ENCODE assay signal across 22 mouse cellular contexts in genomic region chr14:89922316-89922715, GRCm38 (mm10).
"Had no signal": no experiment of that assay in that cellular context is flagged by ENCODE, and none has a peak within 500 bp of the region (broad histone marks: within the 10 kb centered on the region; RNA-seq: fewer than 3 reads in every experiment).

No protein-coding gene starts in this region.

- DNase-seq: liver, postnatal 0 days; lung, adult 2 months; lung, postnatal 14 days; lung, postnatal 36 days; midbrain, embryonic 14.5 days; retina, postnatal 1 day; right cerebral cortex, adult 18-20 months; thymus, adult 2 months; thymus, postnatal 25 days; thymus, postnatal 4 days had no signal

- H3K4me1 ChIP-seq: lung, embryonic 15.5 days; megakaryocyte, embryonic 14.5 days; midbrain, embryonic 10.5 days; midbrain, embryonic 12.5 days; neural tube, embryonic 13.5 days; neural tube, embryonic 15.5 days; stomach, embryonic 15.5 days had no signal

- H3K4me2 ChIP-seq: lung, embryonic 15.5 days; midbrain, embryonic 12.5 days; neural tube, embryonic 13.5 days; neural tube, embryonic 15.5 days; stomach, embryonic 15.5 days had no signal

- H3K4me3 ChIP-seq: lung, embryonic 15.5 days; megakaryocyte, embryonic 14.5 days; midbrain, embryonic 10.5 days; midbrain, embryonic 12.5 days; myocyte; neural tube, embryonic 13.5 days; neural tube, embryonic 15.5 days; stomach, embryonic 15.5 days had no signal

- H3K9ac ChIP-seq: liver, postnatal 0 days; lung, embryonic 15.5 days; midbrain, embryonic 12.5 days; neural tube, embryonic 13.5 days; neural tube, embryonic 15.5 days; stomach, embryonic 15.5 days had no signal

- H3K27ac ChIP-seq: lung, embryonic 15.5 days; macrophage; midbrain, embryonic 10.5 days; midbrain, embryonic 12.5 days; neural tube, embryonic 13.5 days; neural tube, embryonic 15.5 days; stomach, embryonic 15.5 days; stomach, postnatal 0 days had no signal

- ATAC-seq: liver, postnatal 0 days; lung, postnatal 0 days; midbrain, embryonic 16.5 days had no signal

- H3K36me3 ChIP-seq: lung, embryonic 15.5 days; midbrain, embryonic 10.5 days; midbrain, embryonic 12.5 days; neural tube, embryonic 13.5 days; neural tube, embryonic 15.5 days; stomach, embryonic 15.5 days had no signal

- H3K9me3 ChIP-seq: lung, embryonic 15.5 days; megakaryocyte, embryonic 14.5 days; midbrain, embryonic 10.5 days; midbrain, embryonic 12.5 days; neural tube, embryonic 13.5 days; neural tube, embryonic 15.5 days; stomach, embryonic 15.5 days had no signal

- H3K27me3 ChIP-seq: lung, embryonic 15.5 days; megakaryocyte, embryonic 14.5 days; midbrain, embryonic 12.5 days; neural tube, embryonic 13.5 days; neural tube, embryonic 15.5 days; stomach, embryonic 15.5 days had no signal
